Mouse (Mus musculus): ENCODE data around the gene Gm44973.
A peak's percentile ranks its signal among the peaks of the same experiment; 100 is the strongest.

- TF ChIP-seq CTCF (IDR thresholded peaks at IDR 0.05), result peak; percentile 82
- TF ChIP-seq EP300 (IDR thresholded peaks at IDR 0.05; ENCODE audit: insufficient read depth, low read depth, low read length), result peak; percentile 85
Measured at GRCm38 (mm10) chr7:5060239-5060731, 45.0 kb downstream of the Gm44973 start.
